Mouse (Mus musculus) liver, adult (tissue): ENCODE results near the gene Lrrc75a.
A peak's percentile ranks its signal among the peaks of the same experiment; 100 is the strongest.

Experiments used
- GATA4 ChIP-seq: IDR thresholded peaks from 2 replicates; pipeline ENCODE4 v1.6.1; 2014; ENCODE audit warnings: mild to moderate bottlenecking, low read length; ENCODE audit not compliant: insufficient replicate concordance

Gene Lrrc75a

GRCm38 (mm10) chr11:62608826-62609675 is 39.3 kb downstream of the Lrrc75a start:
- no peak for TF ChIP-seq GATA4

DNA sequence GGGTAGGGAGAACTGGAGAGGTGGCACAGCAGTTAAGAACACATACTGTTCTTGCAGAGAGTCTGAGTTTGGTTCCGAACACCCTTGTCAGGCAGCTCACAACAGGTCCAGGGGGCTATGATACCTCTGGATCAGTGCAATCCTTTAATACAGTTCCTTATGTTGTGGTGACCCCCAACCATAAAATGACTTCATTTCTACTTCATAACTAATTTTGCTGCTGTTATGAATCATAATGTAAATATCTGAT is 40.4 kb downstream of the Lrrc75a start:
- no peak for TF ChIP-seq GATA4

DNA sequence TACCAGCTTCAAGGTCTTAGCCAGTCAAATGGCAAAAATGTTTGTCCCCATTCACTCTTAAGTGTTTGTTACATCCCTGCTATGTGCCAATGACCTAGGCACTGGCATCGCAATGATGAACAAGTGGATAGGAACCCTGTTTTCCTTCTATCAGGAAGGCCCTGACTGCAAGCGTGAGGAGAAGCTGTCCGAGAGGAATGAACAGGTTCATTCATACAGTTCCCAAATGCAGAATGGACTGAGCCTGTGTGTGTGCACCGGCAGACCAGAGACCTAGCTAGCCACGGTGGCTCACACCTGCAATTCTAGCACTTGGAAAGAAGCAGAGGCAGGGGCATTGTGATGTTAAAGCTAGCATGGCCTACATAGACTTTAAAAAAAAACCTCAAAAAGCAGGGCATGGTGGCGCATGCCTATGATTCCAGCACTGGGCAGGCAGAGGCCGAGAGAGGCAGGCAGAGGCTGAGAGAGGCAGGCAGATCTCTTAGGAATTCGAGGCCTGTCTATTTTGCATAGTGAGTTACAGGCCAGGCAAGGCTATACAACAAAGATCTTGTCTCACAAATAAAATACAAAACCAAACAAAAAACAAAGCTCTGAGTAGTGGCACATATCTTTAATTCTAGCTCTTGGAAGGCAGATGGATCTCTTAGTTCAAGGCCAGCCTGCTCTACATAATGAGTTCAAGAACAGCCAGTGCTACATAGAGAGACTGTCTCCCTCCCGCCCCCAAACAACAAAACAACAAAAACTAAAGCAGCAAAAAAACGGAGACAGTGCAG is 41.0 kb downstream of the Lrrc75a start:
- no peak for TF ChIP-seq GATA4

GRCm38 (mm10) chr11:62606299-62607169 is 41.8 kb downstream of the Lrrc75a start:
- no peak for TF ChIP-seq GATA4

- TF ChIP-seq GATA4 = no peak
Measured at GRCm38 (mm10) chr11:62605619-62606298, 42.6 kb downstream of the Lrrc75a start.

DNA sequence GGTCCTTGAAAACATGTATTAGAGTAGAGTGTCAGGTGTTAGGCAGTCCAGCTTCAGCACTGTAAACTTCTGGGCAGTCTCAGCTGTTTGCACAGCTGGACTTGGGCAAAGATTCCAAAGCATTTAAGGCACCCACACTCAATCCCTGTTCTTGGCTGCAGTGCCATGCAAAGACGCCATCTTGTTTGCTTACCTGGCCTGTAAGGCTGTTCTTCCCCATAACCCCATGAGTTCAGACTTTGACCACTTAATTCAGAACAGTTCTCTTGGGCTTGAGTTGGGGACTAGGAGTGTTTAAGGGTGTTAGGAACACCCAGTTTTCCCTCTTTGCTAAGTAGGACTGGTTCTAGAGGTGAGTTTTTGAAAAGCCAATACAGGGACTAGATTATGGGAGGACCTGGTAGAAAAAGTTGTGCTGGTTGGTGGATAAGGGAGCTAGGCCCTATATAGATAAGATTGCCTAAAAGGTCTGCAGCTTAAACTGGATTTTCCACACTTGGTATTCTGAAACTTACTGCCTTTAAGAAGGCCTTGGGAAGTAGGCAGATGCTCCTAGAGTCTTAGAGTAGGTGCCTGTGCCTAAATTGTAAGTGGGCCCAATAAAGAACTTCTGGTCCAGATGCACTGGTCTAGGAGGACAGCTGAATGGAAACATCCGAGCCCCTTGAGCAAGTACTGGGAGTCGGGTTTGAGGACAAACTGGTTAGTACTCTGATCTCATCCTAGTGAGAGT is 43.3 kb downstream of the Lrrc75a start:
- TF ChIP-seq GATA4 = no peak

DNA sequence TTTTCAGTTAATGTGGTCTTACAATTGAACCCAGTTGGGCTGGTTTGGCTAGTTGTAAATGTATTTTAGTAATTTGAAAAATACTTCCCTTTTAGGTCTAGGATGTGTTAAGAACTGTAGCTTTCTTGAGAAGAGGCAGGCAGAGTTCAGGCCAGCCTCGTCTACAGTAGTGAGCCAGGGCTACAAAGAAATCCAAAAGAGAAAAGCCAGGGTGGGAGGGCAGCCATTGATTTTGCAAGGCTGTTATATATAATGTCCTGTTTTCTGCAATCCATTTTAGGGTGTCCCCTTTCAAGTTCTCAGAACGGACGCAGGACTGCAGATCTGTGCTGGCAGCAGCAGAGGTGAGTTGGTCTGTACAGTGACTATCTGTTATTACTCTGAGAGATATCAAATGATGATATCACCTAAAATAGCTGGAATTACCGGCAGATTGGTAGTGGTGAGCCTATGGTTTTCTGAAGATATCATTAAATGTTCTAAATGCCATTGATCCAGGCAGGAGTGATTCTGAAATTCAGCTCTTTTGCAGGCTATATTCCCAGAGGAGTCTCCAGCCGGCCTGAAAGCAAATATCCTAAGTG is 44.1 kb downstream of the Lrrc75a start:
- no peak for TF ChIP-seq GATA4

GRCm38 (mm10) chr11:62603312-62604056 is 44.8 kb downstream of the Lrrc75a start:
- no peak for TF ChIP-seq GATA4

DNA sequence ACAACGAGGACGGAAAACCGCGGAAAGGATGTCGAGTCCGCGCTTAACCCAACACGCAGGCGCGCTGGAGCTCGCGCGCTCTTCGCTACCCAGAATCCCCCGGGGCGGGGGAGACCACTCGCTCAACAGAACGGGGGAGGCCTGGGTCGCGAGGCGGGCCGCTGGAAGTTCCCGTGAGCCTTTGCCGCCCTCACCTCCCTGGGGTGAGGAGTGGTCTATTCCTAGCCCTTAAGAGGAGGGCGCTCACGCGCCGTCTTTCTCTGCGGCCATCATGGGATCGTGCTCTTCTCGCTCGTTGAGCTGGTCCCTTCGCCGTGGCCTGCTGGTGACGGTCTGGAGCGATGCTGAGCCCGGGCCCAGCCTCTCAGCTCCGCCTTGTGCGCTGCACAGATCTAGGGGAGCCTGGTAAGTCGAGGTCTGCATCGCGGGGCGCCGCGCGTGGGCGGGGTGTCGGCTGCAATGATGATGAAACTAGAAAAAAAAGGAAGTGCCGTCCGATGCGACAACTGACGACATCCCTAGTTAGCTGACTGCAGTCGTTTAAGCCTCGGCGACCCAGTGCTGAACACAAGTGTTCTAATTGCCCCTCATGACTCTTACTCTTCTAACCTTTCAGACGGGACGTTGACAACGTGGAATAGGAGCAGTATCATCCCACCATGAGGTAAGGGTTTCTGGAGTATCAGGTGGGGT is 45.6 kb downstream of the Lrrc75a start:
- TF ChIP-seq GATA4 = peak; percentile 51; the same call in 1 of the 2 replicates

- TF ChIP-seq GATA4 = no peak
Measured at GRCm38 (mm10) chr11:62601732-62602618, 46.3 kb downstream of the Lrrc75a start.

GRCm38 (mm10) chr11:62598571-62598970 is 49.8 kb downstream of the Lrrc75a start:
- TF ChIP-seq GATA4 = no peak
